Mouse (Mus musculus): ENCODE data around the gene Bdp1. TPM values are rescaled to one million over a fixed set of nuclear protein-coding genes. Genes with fewer than 3 reads are reported as not detected.
A peak's percentile ranks its signal among the peaks of the same experiment; 100 is the strongest.

The Bdp1 gene
- total and polyA plus RNA-seq, 3 experiments: 19.7 to 73.2 (median 27.2) TPM

DNA sequence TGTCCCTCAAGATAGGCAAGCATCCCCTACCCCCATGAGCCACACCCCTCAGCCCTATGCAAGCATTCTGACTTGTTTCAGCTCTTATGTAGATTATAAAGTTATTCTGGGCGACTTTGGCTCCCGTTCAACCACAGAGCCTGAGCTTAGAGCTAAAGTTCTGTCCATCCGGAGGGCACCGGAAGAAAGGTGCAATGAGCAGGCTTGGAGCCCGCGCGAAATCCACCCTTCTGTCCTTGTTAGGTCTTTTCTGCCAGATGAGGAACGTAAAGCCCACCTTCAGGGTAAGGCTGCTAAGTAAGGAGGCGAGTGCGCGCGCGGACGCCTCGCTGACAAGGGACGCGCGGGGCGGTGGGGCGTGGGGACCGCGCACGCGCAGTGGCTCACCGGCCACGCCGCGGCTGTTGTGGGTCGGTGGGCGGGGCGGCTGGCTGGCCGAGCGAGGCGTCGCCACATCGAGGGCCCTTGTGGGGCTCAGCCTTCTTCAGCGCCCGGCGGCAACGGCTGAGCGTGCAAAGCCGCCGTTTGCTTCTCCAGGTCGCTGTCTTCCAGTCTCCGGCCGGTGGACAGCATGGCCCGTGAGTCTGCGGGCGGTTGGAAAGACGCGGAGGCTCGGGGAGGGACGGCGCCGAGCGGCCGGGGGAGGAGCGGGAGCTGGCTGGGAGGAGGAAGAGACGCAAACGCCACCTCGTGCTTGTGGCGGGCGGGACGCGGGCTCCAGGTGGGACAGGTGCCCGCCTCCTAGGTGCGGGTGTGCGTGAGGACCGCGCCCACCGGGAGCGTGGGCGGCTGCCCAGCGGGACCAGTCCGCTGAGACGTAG, 4.0 kb upstream of the Bdp1 start, which contains the start of gene Serf1:
Gene Serf1 (plus strand): TSS at position 361 of the 821 bp plus-strand sequence.
- Histone ChIP-seq H3K79me2 (ENCODE audit: control insufficient read depth, insufficient read depth, low read length, poor library complexity) (peaks cover 10% of the 10 kb centered on the region), H3K4me1 (ENCODE audit: control insufficient read depth in 1 of 2, insufficient read depth in 2 of 2, low read length in 2 of 2) (peaks cover 0 to 7% of the 10 kb centered on the region in 2 experiments; a peak in 2 of 4 replicates), H3K9me3 (replicated peaks; ENCODE audit: insufficient read depth, low read length) (no peaks in the 10 kb centered on the region), H3K36me3 (ENCODE audit: control insufficient read depth in 1 of 2, insufficient read depth in 2 of 2, low read length in 2 of 2) (peaks cover 0 to 8% of the 10 kb centered on the region in 2 experiments; a peak in 2 of 4 replicates), H3K9ac (ENCODE audit: control insufficient read depth, low read depth, low read length, poor library complexity, severe bottlenecking) (peak within 1 kb of the TSS; percentile 88), H3K27ac (ENCODE audit: control insufficient read depth, low read depth, low read length) (peak within 1 kb of the TSS; percentile 65), H3K27me3 (ENCODE audit: control insufficient read depth in 1 of 2, insufficient read depth in 2 of 2, low read length in 2 of 2) (no peaks in the 10 kb centered on the region), H3K4me3 (ENCODE audit: control insufficient read depth in 1 of 2, insufficient read depth in 1 of 2, low read depth in 2 of 2, low read length in 2 of 2) (peak within 1 kb of the TSS; percentile 76 to 89)
- peak; percentile 84 for DNase-seq (ENCODE audit: low read depth, low spot score)
- TF ChIP-seq ZC3H11A (IDR thresholded peaks at IDR 0.05; ENCODE audit: low read depth, low read length) (no peak), ZMIZ1 (IDR thresholded peaks at IDR 0.05; ENCODE audit: low read depth, low read length) (no peak; the same call in 1 of the 2 replicates), RCOR1 (IDR thresholded peaks at IDR 0.05; ENCODE audit: low read depth, low read length) (no peak), TAL1 (IDR thresholded peaks at IDR 0.05; ENCODE audit: low read length) (no peak), RAD21 (IDR thresholded peaks at IDR 0.05; ENCODE audit: low read depth, low read length) (no peak), SIN3A (IDR thresholded peaks at IDR 0.05; ENCODE audit: low read length) (peak; percentile 59), TBP (IDR thresholded peaks at IDR 0.05; ENCODE audit: low read depth, low read length) (no peak), MEF2A (IDR thresholded peaks at IDR 0.05; ENCODE audit: extremely low read depth, insufficient replicate concordance, low read depth, low read length, poor library complexity, severe bottlenecking) (no peak), BHLHE40 (IDR thresholded peaks at IDR 0.05; ENCODE audit: borderline replicate concordance, low read depth, low read length) (no peak), NELFE (IDR thresholded peaks at IDR 0.05; ENCODE audit: low read depth, low read length) (peak; percentile 51), EP300 (IDR thresholded peaks at IDR 0.05; ENCODE audit: low read depth in 1 of 2, low read length in 2 of 2) (no peak), CTCF (IDR thresholded peaks at IDR 0.05 in 2 of 3, conservative IDR thresholded peaks at IDR 0.05 in 1 of 3; ENCODE audit: control insufficient read depth in 1 of 3, insufficient read depth in 1 of 3, low read depth in 2 of 3, low read length in 3 of 3, poor library complexity in 1 of 3, severe bottlenecking in 1 of 3) (no peak), MAFK (IDR thresholded peaks at IDR 0.05; ENCODE audit: borderline replicate concordance, low read depth, low read length) (no peak), CHD2 (IDR thresholded peaks at IDR 0.05; ENCODE audit: low read length) (no peak), MAZ (IDR thresholded peaks at IDR 0.05; ENCODE audit: low read depth, low read length) (no peak; the same call in 1 of the 2 replicates), HCFC1 (IDR thresholded peaks at IDR 0.05; ENCODE audit: low read depth, low read length) (no peak), USF1 (IDR thresholded peaks at IDR 0.05; ENCODE audit: low read depth, low read length) (no peak), NRF1 (IDR thresholded peaks at IDR 0.05; ENCODE audit: insufficient read depth, low read depth, low read length, poor library complexity, severe bottlenecking) (peak; percentile 81), CHD1 (IDR thresholded peaks at IDR 0.05; ENCODE audit: low read depth, low read length) (no peak), KAT2A (conservative IDR thresholded peaks at IDR 0.05; ENCODE audit: low read depth, low read length) (no peak), JUND (IDR thresholded peaks at IDR 0.05; ENCODE audit: low read depth, low read length) (no peak), SMC3 (IDR thresholded peaks at IDR 0.05; ENCODE audit: low read depth, low read length) (no peak), POLR2AphosphoS2 (IDR thresholded peaks at IDR 0.05; ENCODE audit: low read length) (peak; percentile 51; the same call in 1 of the 2 replicates), MYC (IDR thresholded peaks at IDR 0.05; ENCODE audit: low read depth, low read length) (0 out of 2 replicates have a peak, but pooled peaks have one; percentile 9), ZNF384 (IDR thresholded peaks at IDR 0.05; ENCODE audit: low read depth, low read length) (no peak), POLR2AphosphoS5 (IDR thresholded peaks at IDR 0.05; ENCODE audit: borderline replicate concordance, low read depth, low read length) (no peak), ETS1 (IDR thresholded peaks at IDR 0.05; ENCODE audit: low read depth, low read length) (0 out of 2 replicates have a peak, but pooled peaks have one; percentile 43), POLR2A (IDR thresholded peaks at IDR 0.05; ENCODE audit: control insufficient read depth in 1 of 2, insufficient read depth in 1 of 2, low read depth in 1 of 2, low read length in 2 of 2, poor library complexity in 1 of 2) (peak; percentile 53 to 55; a peak in 2 of 4 replicates), TCF12 (IDR thresholded peaks at IDR 0.05; ENCODE audit: low read depth, low read length) (no peak), ZKSCAN1 (IDR thresholded peaks at IDR 0.05; ENCODE audit: low read depth, low read length) (no peak), MYB (IDR thresholded peaks at IDR 0.05; ENCODE audit: low read depth, low read length) (no peak), GABPA (IDR thresholded peaks at IDR 0.05; ENCODE audit: low read depth, low read length) (no peak), USF2 (IDR thresholded peaks at IDR 0.05; ENCODE audit: borderline replicate concordance in 1 of 2, insufficient read depth in 1 of 2, low read depth in 1 of 2, low read length in 2 of 2) (no peak), GATA1 (IDR thresholded peaks at IDR 0.05; ENCODE audit: low read depth, low read length) (no peak), E2F4 (IDR thresholded peaks at IDR 0.05; ENCODE audit: borderline replicate concordance, low read depth, low read length) (no peak), ELF1 (IDR thresholded peaks at IDR 0.05; ENCODE audit: low read depth, low read length) (no peak)
